Mouse (Mus musculus): ENCODE measurements around the gene Birc7.

DNA sequence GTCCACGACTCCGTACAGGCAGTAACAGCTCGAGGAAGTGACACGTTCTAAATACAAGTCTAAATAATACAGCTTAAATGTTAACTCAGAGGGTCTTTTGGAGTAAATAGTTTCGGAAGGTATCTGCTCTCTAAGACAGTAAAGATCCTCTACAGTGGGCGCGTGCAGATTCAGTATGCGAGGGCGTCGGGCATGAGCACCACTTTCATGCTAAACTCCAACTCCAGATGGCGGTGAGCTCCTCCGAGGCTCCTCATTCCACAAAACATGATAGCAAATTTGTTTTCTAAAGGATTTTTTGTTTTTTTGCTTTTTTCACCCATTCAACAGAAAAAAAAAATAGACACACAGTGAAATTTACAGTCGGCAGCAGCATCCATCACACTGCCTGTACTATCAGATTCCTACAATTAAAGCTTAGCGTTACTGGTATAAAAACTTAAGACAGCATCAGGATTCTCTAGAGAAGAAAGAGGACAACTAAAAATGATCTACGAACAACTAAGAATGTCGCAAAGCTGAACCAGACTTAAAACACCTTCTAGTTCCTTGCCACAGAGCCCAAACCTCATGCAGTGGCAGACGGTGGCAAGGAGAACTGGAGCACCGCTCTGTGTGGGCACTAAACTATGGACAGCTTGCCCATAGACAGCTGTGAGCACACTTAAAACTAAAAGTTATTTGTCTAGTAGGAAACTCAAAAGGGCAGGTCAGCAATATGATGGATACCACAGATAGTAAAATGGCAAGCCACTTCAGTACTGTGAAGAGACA, 24.2 kb upstream of the Birc7 start:
- TF ChIP-seq TCF3 (IDR thresholded peaks at IDR 0.05; ENCODE audit: insufficient read length, low read depth): no peak
- no peak for TF ChIP-seq POLR2A (IDR thresholded peaks at IDR 0.05; ENCODE audit: insufficient read length, low read depth)
